Mouse (Mus musculus) kidney, adult 18-20 months (tissue): Measurements from ENCODE around the gene Tbcd.
"Not testable (repeated sequence)": the region's sequence is repeated elsewhere in the genome, so short reads cannot be mapped to it uniquely, and the experiment has no call there.

Experiments used
- DNase-seq: peaks from one replicate; pipeline ENCODE4 v3.0.0; 2021

Gene Tbcd

GRCm38 (mm10) chr11:121655807-121656511, 204.2 kb downstream of the Tbcd start:
- no peak for DNase-seq

- DNase-seq = no peak
Measured at GRCm38 (mm10) chr11:121658151-121658550, 206.4 kb downstream of the Tbcd start.

GRCm38 (mm10) chr11:121660604-121661003, 208.9 kb downstream of the Tbcd start:
- DNase-seq = not testable (repeated sequence)

- DNase-seq = no peak
Measured at GRCm38 (mm10) chr11:121661116-121661515, 209.4 kb downstream of the Tbcd start.
